Mouse (Mus musculus) effector memory CD4-positive, alpha-beta T cell, adult 7 months (primary cell): ENCODE results near the gene Stam. TPM values are rescaled to one million over a fixed set of nuclear protein-coding genes. Genes with fewer than 3 reads are reported as not detected.

Source experiments
- polyA plus RNA-seq: library from polyadenylated mRNA; unstranded; fragments of 100-300 nt; shearing (Covaris generic); gene quantifications from one replicate; pipeline ENCODE4 v1.2.1, GENCODE M21; 2017

The Stam gene
- 22.7 TPM for polyA plus RNA-seq

GRCm38 (mm10) chr2:14073362-14074220, at the start of gene Stam:
Stam (plus strand) TSS chr2:14074098.

GRCm38 (mm10) chr2:14055566-14056331, 18.1 kb upstream of the Stam start, which contains the start of gene Hacd1:
Hacd1 (minus strand) TSS chr2:14056135.

DNA sequence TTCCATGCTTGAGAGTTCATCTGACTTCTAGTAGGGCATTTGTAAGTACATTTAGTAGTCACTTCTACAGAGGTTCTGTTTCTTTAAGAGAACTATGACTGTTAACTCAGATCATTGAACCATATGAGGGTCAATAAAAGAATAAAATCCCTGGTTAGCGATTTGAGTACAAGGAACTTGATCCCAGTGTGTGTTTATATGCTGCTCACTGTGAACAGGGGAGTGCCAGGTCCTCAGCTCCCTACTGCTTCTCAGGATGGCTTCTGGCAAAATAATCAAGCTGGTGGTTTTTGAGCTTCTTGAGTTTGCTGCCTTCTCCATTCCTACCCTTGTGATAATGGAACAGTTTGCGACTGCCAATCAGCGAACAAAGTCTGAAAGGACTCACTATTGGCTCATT, 100.4 kb downstream of the Stam start, which contains the start of gene Tmem236:
Gene Tmem236 (plus strand): TSS at position 190 of the 400 bp plus-strand sequence.

Other genes with a start within 250 kb of the Stam start
- not detected for gene Hacd1, start 18.0 kb upstream of the Stam start, polyA plus RNA-seq
- not detected for gene Tmem236, start 100.4 kb downstream of the Stam start, polyA plus RNA-seq
- gene Mrc1, start 155.3 kb downstream of the Stam start, polyA plus RNA-seq = not detected